Mouse (Mus musculus) thymus, adult 2 months (tissue): ENCODE measurements around the gene Edf1.

ENCODE experiments used
- CTCF ChIP-seq: fragments of 200-500 bp; IDR thresholded peaks from 2 replicates; pipeline ENCODE4 v1.5.1; 2012; ENCODE audit warnings: mild to moderate bottlenecking, control low read depth, low read length, moderate library complexity, borderline replicate concordance; ENCODE audit not compliant: control insufficient read depth, poor library complexity, insufficient read depth; ENCODE audit errors: extremely low read depth
- POLR2A ChIP-seq: fragments of 200-500 bp; IDR thresholded peaks from 2 replicates; pipeline ENCODE4 v1.6.1; 2012; ENCODE audit warnings: mild to moderate bottlenecking, low read length, control low read depth, moderate library complexity; ENCODE audit not compliant: control insufficient read depth, poor library complexity, insufficient read depth; ENCODE audit errors: extremely low read depth

DNA sequence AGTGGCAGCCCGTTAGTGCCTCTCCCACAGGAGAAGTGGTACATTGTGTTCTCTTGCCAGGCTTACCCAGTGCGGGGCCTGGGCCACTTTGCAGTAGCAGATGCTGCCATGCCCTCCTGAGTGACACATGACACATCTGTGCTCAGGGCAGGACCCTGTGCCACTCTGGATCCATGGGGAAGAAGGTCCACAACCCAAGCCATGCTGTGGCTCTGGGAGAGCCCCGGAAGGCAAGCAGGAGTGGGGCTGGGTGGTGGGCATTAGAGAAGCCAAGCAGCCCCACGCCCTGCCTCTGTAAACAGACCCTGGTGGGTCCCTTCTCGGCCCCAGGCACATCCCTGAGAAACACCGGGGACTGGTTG lies 25.5 kb downstream of the Edf1 start:
- TF ChIP-seq POLR2A (no peak), CTCF (no peak)
